Mouse (Mus musculus): ENCODE results near the gene Ndufa3. TPM values are rescaled to one million over a fixed set of nuclear protein-coding genes. Genes with fewer than 3 reads are reported as not detected.
"Not testable (repeated sequence)": the region's sequence is repeated elsewhere in the genome, so short reads cannot be mapped to it uniquely, and the experiment has no call there.

Gene Ndufa3
- 457 and 491 TPM in 2 replicates for polyA plus RNA-seq (2015; fragmentation: Nextera tagmentation; extraction: Ambion mirVana)

GRCm38 (mm10) chr7:3617242-3617995, at the start of gene Ndufa3:
Gene Ndufa3, plus strand, starts transcription at chr7:3617373.
- Histone ChIP-seq H3K9me3 (replicated peaks; ENCODE audit: control insufficient read depth, low read length) (no peaks in the 10 kb centered on the region), H3K36me3 (ENCODE audit: control insufficient read depth, insufficient read depth, low read length) (peaks cover 4% of the 10 kb centered on the region), H3K4me3 (replicated peaks; ENCODE audit: low read length) (peak within 1 kb of the TSS; percentile 80), H3K9ac (ENCODE audit: low read length) (peak within 1 kb of the TSS; percentile 88), H3K4me1 (ENCODE audit: control insufficient read depth, insufficient read depth, low read length) (peaks cover 6% of the 10 kb centered on the region), H3K4me2 (ENCODE audit: low read depth, low read length) (peak within 1 kb of the TSS; percentile 83), H3K27ac (ENCODE audit: low read length) (peak within 1 kb of the TSS; percentile 78), H3K27me3 (ENCODE audit: control insufficient read depth, insufficient read depth, low read length) (no peaks in the 10 kb centered on the region)
- under 1% methylated on average over 32 of the region's 32 CpGs for WGBS
- ATAC-seq (ENCODE audit: insufficient read depth, low FRiP score) = peak; percentile 97

- Histone ChIP-seq H3K27ac (ENCODE audit: low read length) (no peak overlapping the region), H3K9ac (ENCODE audit: low read length) (no peak overlapping the region), H3K4me2 (ENCODE audit: low read depth, low read length) (no peak overlapping the region), H3K27me3 (ENCODE audit: control insufficient read depth, insufficient read depth, low read length) (no peaks in the 10 kb centered on the region), H3K9me3 (replicated peaks; ENCODE audit: control insufficient read depth, low read length) (no peaks in the 10 kb centered on the region), H3K4me1 (ENCODE audit: control insufficient read depth, insufficient read depth, low read length) (no peaks in the 10 kb centered on the region), H3K4me3 (replicated peaks; ENCODE audit: low read length) (no peak overlapping the region), H3K36me3 (ENCODE audit: control insufficient read depth, insufficient read depth, low read length) (no peaks in the 10 kb centered on the region)
- ATAC-seq (ENCODE audit: insufficient read depth, low FRiP score) = no peak
- 67% methylated on average over 6 of the region's 6 CpGs for WGBS
Measured at GRCm38 (mm10) chr7:3569725-3570124, 47.4 kb upstream of the Ndufa3 start.

- H3K27me3 ChIP-seq (ENCODE audit: control insufficient read depth, insufficient read depth, low read length); H3K4me1 ChIP-seq (ENCODE audit: control insufficient read depth, insufficient read depth, low read length); H3K9ac ChIP-seq (ENCODE audit: low read length); H3K4me3 ChIP-seq (replicated peaks; ENCODE audit: low read length); ATAC-seq (ENCODE audit: insufficient read depth, low FRiP score); H3K27ac ChIP-seq (ENCODE audit: low read length); H3K4me2 ChIP-seq (ENCODE audit: low read depth, low read length); H3K9me3 ChIP-seq (replicated peaks; ENCODE audit: control insufficient read depth, low read length); H3K36me3 ChIP-seq (ENCODE audit: control insufficient read depth, insufficient read depth, low read length): not testable (repeated sequence)
- 82% methylated on average over 3 of the region's 3 CpGs for WGBS
Measured at GRCm38 (mm10) chr7:3570580-3570979, 46.6 kb upstream of the Ndufa3 start.

- H3K27ac ChIP-seq (ENCODE audit: low read length) = no peak overlapping the region
- H3K27me3 ChIP-seq (ENCODE audit: control insufficient read depth, insufficient read depth, low read length) = no peaks in the 10 kb centered on the region
- H3K4me3 ChIP-seq (replicated peaks; ENCODE audit: low read length) = no peak overlapping the region
- no peaks in the 10 kb centered on the region for H3K4me1 ChIP-seq (ENCODE audit: control insufficient read depth, insufficient read depth, low read length)
- no peaks in the 10 kb centered on the region for H3K9me3 ChIP-seq (replicated peaks; ENCODE audit: control insufficient read depth, low read length)
- no peak for ATAC-seq (ENCODE audit: insufficient read depth, low FRiP score)
- no peak overlapping the region for H3K4me2 ChIP-seq (ENCODE audit: low read depth, low read length)
- no peaks in the 10 kb centered on the region for H3K36me3 ChIP-seq (ENCODE audit: control insufficient read depth, insufficient read depth, low read length)
- 85% methylated on average over 1 of the region's 1 CpGs for WGBS
- H3K9ac ChIP-seq (ENCODE audit: low read length) = no peak overlapping the region
Measured at GRCm38 (mm10) chr7:3571847-3572246, 45.3 kb upstream of the Ndufa3 start.

GRCm38 (mm10) chr7:3574216-3574615, 43.0 kb upstream of the Ndufa3 start:
- no peaks in the 10 kb centered on the region for H3K27me3 ChIP-seq (ENCODE audit: control insufficient read depth, insufficient read depth, low read length)
- H3K4me2 ChIP-seq (ENCODE audit: low read depth, low read length) = no peak overlapping the region
- no peaks in the 10 kb centered on the region for H3K4me1 ChIP-seq (ENCODE audit: control insufficient read depth, insufficient read depth, low read length)
- H3K4me3 ChIP-seq (replicated peaks; ENCODE audit: low read length) = no peak overlapping the region
- no peak overlapping the region for H3K9ac ChIP-seq (ENCODE audit: low read length)
- H3K36me3 ChIP-seq (ENCODE audit: control insufficient read depth, insufficient read depth, low read length) = no peaks in the 10 kb centered on the region
- WGBS = 53% methylated on average over 5 of the region's 5 CpGs
- no peak for ATAC-seq (ENCODE audit: insufficient read depth, low FRiP score)
- no peaks in the 10 kb centered on the region for H3K9me3 ChIP-seq (replicated peaks; ENCODE audit: control insufficient read depth, low read length)
- no peak overlapping the region for H3K27ac ChIP-seq (ENCODE audit: low read length)

- H3K27ac ChIP-seq (ENCODE audit: low read length) = no peak overlapping the region
- WGBS = 77% methylated on average over 5 of the region's 5 CpGs
- no peak overlapping the region for H3K4me2 ChIP-seq (ENCODE audit: low read depth, low read length)
- no peak overlapping the region for H3K4me3 ChIP-seq (replicated peaks; ENCODE audit: low read length)
- ATAC-seq (ENCODE audit: insufficient read depth, low FRiP score) = no peak
- H3K9ac ChIP-seq (ENCODE audit: low read length) = no peak overlapping the region
- no peaks in the 10 kb centered on the region for H3K9me3 ChIP-seq (replicated peaks; ENCODE audit: control insufficient read depth, low read length)
- H3K27me3 ChIP-seq (ENCODE audit: control insufficient read depth, insufficient read depth, low read length) = no peaks in the 10 kb centered on the region
- no peaks in the 10 kb centered on the region for H3K4me1 ChIP-seq (ENCODE audit: control insufficient read depth, insufficient read depth, low read length)
- no peaks in the 10 kb centered on the region for H3K36me3 ChIP-seq (ENCODE audit: control insufficient read depth, insufficient read depth, low read length)
Measured at GRCm38 (mm10) chr7:3576354-3577124, 40.6 kb upstream of the Ndufa3 start.

GRCm38 (mm10) chr7:3578196-3578595, 39.0 kb upstream of the Ndufa3 start:
- H3K4me1 ChIP-seq (ENCODE audit: control insufficient read depth, insufficient read depth, low read length) = no peaks in the 10 kb centered on the region
- no peak overlapping the region for H3K4me2 ChIP-seq (ENCODE audit: low read depth, low read length)
- no peak overlapping the region for H3K9ac ChIP-seq (ENCODE audit: low read length)
- no peaks in the 10 kb centered on the region for H3K27me3 ChIP-seq (ENCODE audit: control insufficient read depth, insufficient read depth, low read length)
- no peaks in the 10 kb centered on the region for H3K36me3 ChIP-seq (ENCODE audit: control insufficient read depth, insufficient read depth, low read length)
- no peaks in the 10 kb centered on the region for H3K9me3 ChIP-seq (replicated peaks; ENCODE audit: control insufficient read depth, low read length)
- no peak for ATAC-seq (ENCODE audit: insufficient read depth, low FRiP score)
- 79% methylated on average over 2 of the region's 2 CpGs for WGBS
- H3K4me3 ChIP-seq (replicated peaks; ENCODE audit: low read length) = no peak overlapping the region
- H3K27ac ChIP-seq (ENCODE audit: low read length) = no peak overlapping the region

- ATAC-seq (ENCODE audit: insufficient read depth, low FRiP score) = no peak
- H3K27ac ChIP-seq (ENCODE audit: low read length) = no peak overlapping the region
- H3K9ac ChIP-seq (ENCODE audit: low read length) = no peak overlapping the region
- H3K4me3 ChIP-seq (replicated peaks; ENCODE audit: low read length) = no peak overlapping the region
- no peak overlapping the region for H3K4me2 ChIP-seq (ENCODE audit: low read depth, low read length)
- H3K36me3 ChIP-seq (ENCODE audit: control insufficient read depth, insufficient read depth, low read length) = no peaks in the 10 kb centered on the region
- WGBS = 67% methylated on average over 6 of the region's 6 CpGs
- H3K9me3 ChIP-seq (replicated peaks; ENCODE audit: control insufficient read depth, low read length) = no peaks in the 10 kb centered on the region
- H3K4me1 ChIP-seq (ENCODE audit: control insufficient read depth, insufficient read depth, low read length) = no peaks in the 10 kb centered on the region
- no peaks in the 10 kb centered on the region for H3K27me3 ChIP-seq (ENCODE audit: control insufficient read depth, insufficient read depth, low read length)
Measured at GRCm38 (mm10) chr7:3578952-3579546, 38.1 kb upstream of the Ndufa3 start.

- no peak overlapping the region for H3K9ac ChIP-seq (ENCODE audit: low read length)
- no peaks in the 10 kb centered on the region for H3K27me3 ChIP-seq (ENCODE audit: control insufficient read depth, insufficient read depth, low read length)
- ATAC-seq (ENCODE audit: insufficient read depth, low FRiP score) = no peak
- H3K9me3 ChIP-seq (replicated peaks; ENCODE audit: control insufficient read depth, low read length) = no peaks in the 10 kb centered on the region
- H3K36me3 ChIP-seq (ENCODE audit: control insufficient read depth, insufficient read depth, low read length) = no peaks in the 10 kb centered on the region
- 41% methylated on average over 2 of the region's 2 CpGs for WGBS
- H3K4me2 ChIP-seq (ENCODE audit: low read depth, low read length) = no peak overlapping the region
- H3K4me1 ChIP-seq (ENCODE audit: control insufficient read depth, insufficient read depth, low read length) = no peaks in the 10 kb centered on the region
- H3K4me3 ChIP-seq (replicated peaks; ENCODE audit: low read length) = no peak overlapping the region
- H3K27ac ChIP-seq (ENCODE audit: low read length) = no peak overlapping the region
Measured at GRCm38 (mm10) chr7:3580029-3580428, 37.1 kb upstream of the Ndufa3 start.
